Mouse (Mus musculus) MEL (cell line): ENCODE data around the gene Gm20388.

ENCODE experiments used
- MAFK ChIP-seq: IDR thresholded peaks from 2 replicates; pipeline ENCODE4 v1.6.1; 2011; ENCODE audit warnings: low read depth, mild to moderate bottlenecking, low read length, improper control_type of control experiment, borderline replicate concordance
- POLR2A ChIP-seq, 2 experiments: IDR thresholded peaks; 2 replicates each; pipeline ENCODE4 v1.6.1; 2011 to 2012; ENCODE audit warnings: low read length in 2 of 2, mild to moderate bottlenecking in 2 of 2, control low read depth in 1 of 2, improper control_type of control experiment in 1 of 2, low read depth in 1 of 2, moderate library complexity in 1 of 2; ENCODE audit not compliant: control insufficient read depth in 1 of 2, insufficient read depth in 1 of 2, poor library complexity in 1 of 2

GRCm38 (mm10) chr8:122527937-122528336, 2617.3 kb downstream of the Gm20388 start:
- TF ChIP-seq POLR2A (IDR thresholded peaks at IDR 0.05; ENCODE audit: control insufficient read depth in 1 of 2, insufficient read depth in 1 of 2, low read depth in 1 of 2, low read length in 2 of 2, poor library complexity in 1 of 2) (no peak), MAFK (no peak)
